Mouse (Mus musculus) heart, postnatal 14 days (tissue): Measurements from ENCODE around the gene Olfr1417. TPM values are rescaled to one million over a fixed set of nuclear protein-coding genes. Genes with fewer than 3 reads are reported as not detected.
"Not testable (repeated sequence)": the region's sequence is repeated elsewhere in the genome, so short reads cannot be mapped to it uniquely, and the experiment has no call there.

Experiments
- DNase-seq, 2 experiments: peaks; one replicate each; pipeline ENCODE4 v3.0.0; 2021 to 2022
- intact Hi-C: fragments of 180-260 bp; cut with DNase I; formaldehyde crosslinking; loops from one replicate; pipeline ENCODE4 v1.15.1; 2025
- long read RNA-seq, 2 experiments: library from polyadenylated mRNA; stranded (forward); transcript quantifications; one replicate each; pipeline ENCODE4 v2.0.0; 2021
- total RNA-seq, 2 experiments: library from RNA; stranded (reverse); gene quantifications; 2 replicates each; pipeline ENCODE4 v1.2.3; 2021

Gene Olfr1417
- not detected for total RNA-seq
- long read RNA-seq, experiment 1, result 0 reads
- long read RNA-seq, experiment 2, result 0 reads

- no peak for DNase-seq
- intact Hi-C loops, result no loop called here
Observed at GRCm38 (mm10) chr19:11839119-11839518, at the start of gene Olfr1417. Olfr1417 (minus strand) TSS chr19:11839219.

GRCm38 (mm10) chr19:11886265-11886664, 47.2 kb upstream of the Olfr1417 start, which contains the start of gene Olfr1420:
Olfr1420 (plus strand) TSS chr19:11886565.
- no peak for DNase-seq
- intact Hi-C loops, result no loop called here

GRCm38 (mm10) chr19:11878404-11878803, 39.4 kb upstream of the Olfr1417 start:
- DNase-seq, intact Hi-C loops: not testable (repeated sequence)

GRCm38 (mm10) chr19:11875006-11875405, 36.0 kb upstream of the Olfr1417 start, which contains the start of gene Olfr1419:
Olfr1419 (minus strand) TSS chr19:11875106.
- intact Hi-C loops, result no loop called here
- no peak for DNase-seq

- intact Hi-C loops, result no loop called here
- no peak for DNase-seq
Observed at GRCm38 (mm10) chr19:11867837-11868236, 28.8 kb upstream of the Olfr1417 start.

GRCm38 (mm10) chr19:11860966-11861365, 21.9 kb upstream of the Olfr1417 start, which contains the start of gene Olfr1418:
Olfr1418 (minus strand) TSS chr19:11861066.
- intact Hi-C loops, result no loop called here
- DNase-seq, result no peak

GRCm38 (mm10) chr19:11856506-11856905, 17.5 kb upstream of the Olfr1417 start:
- intact Hi-C loops, result no loop called here
- no peak for DNase-seq

- no peak for DNase-seq
- intact Hi-C loops, result no loop called here
Observed at GRCm38 (mm10) chr19:11854821-11855220, 15.8 kb upstream of the Olfr1417 start.

GRCm38 (mm10) chr19:11852652-11853051, 13.6 kb upstream of the Olfr1417 start:
- intact Hi-C loops, result no loop called here
- no peak for DNase-seq

GRCm38 (mm10) chr19:11846333-11846732, 7.3 kb upstream of the Olfr1417 start:
- no peak for DNase-seq
- intact Hi-C loops, result no loop called here

GRCm38 (mm10) chr19:11823346-11824065, 15.5 kb downstream of the Olfr1417 start:
- no peak for DNase-seq
- intact Hi-C loops, result no loop called here

GRCm38 (mm10) chr19:11820211-11820610, 18.8 kb downstream of the Olfr1417 start:
- intact Hi-C loops, result loop anchor here (1.0 kb wide), 1 partner anchor 43 kb away; no protein-coding TSS in a partner anchor

GRCm38 (mm10) chr19:11819800-11820199, 19.2 kb downstream of the Olfr1417 start:
- intact Hi-C loops, result loop anchor here (1.0 to 5.0 kb wide), 3 partner anchors 42 to 188 kb away; partner anchors contain the start of gene Patl1

More at GRCm38 (mm10) chr19:11820211-11820610, 18.8 kb downstream of the Olfr1417 start:
- no peak for DNase-seq

GRCm38 (mm10) chr19:11819143-11819700, 19.8 kb downstream of the Olfr1417 start, which contains the start of gene Stx3:
Stx3 (minus strand) TSS chr19:11819403.
- intact Hi-C loops, result loop anchor here (5.0 kb wide), 2 partner anchors 93 to 188 kb away; partner anchors contain the start of gene Patl1
- no peak for DNase-seq

More at GRCm38 (mm10) chr19:11819800-11820199, 19.2 kb downstream of the Olfr1417 start:
- DNase-seq, result peak; percentile 86 to 89

- peak; percentile 63 to 78 for DNase-seq
- intact Hi-C loops, result loop anchor here (5.0 kb wide), 2 partner anchors 94 to 189 kb away; partner anchors contain the start of gene Patl1
Observed at GRCm38 (mm10) chr19:11818199-11819142, 20.5 kb downstream of the Olfr1417 start.

GRCm38 (mm10) chr19:11817586-11817985, 21.4 kb downstream of the Olfr1417 start:
- DNase-seq, result no peak
- intact Hi-C loops, result loop anchor here (5.0 kb wide), 2 partner anchors 95 to 190 kb away; partner anchors contain the start of gene Patl1

- no peak for DNase-seq
- intact Hi-C loops, result loop anchor here (5.0 kb wide), 2 partner anchors 96 to 191 kb away; partner anchors contain the start of gene Patl1
Observed at GRCm38 (mm10) chr19:11816706-11817105, 22.3 kb downstream of the Olfr1417 start.

- intact Hi-C loops, result loop anchor here (5.0 kb wide), 2 partner anchors 97 to 192 kb away; partner anchors contain the start of gene Patl1
- DNase-seq, result no peak
Observed at GRCm38 (mm10) chr19:11814742-11815333, 24.2 kb downstream of the Olfr1417 start.

- intact Hi-C loops, result no loop called here
Observed at GRCm38 (mm10) chr19:11813649-11814048, 25.4 kb downstream of the Olfr1417 start.

More at GRCm38 (mm10) chr19:11813649-11814048, 25.4 kb downstream of the Olfr1417 start:
- DNase-seq, result peak in 1 of 2 experiments; percentile 30
